Mouse (Mus musculus) lung, embryonic 16.5 days (tissue): ENCODE data around the gene Tmem267. TPM values are rescaled to one million over a fixed set of nuclear protein-coding genes. Genes with fewer than 3 reads are reported as not detected.

Experiments
- ATAC-seq: fragments of 200-750 bp; cut with Nextera tagmentation; 2 replicates; pipeline ENCODE4 v1.8.0; 2017; ENCODE audit warnings: low read depth, mild to moderate bottlenecking, moderate library complexity
- H3K27ac ChIP-seq: fragments of 300-500 bp; sonication (generic); 2 replicates; pipeline ENCODE4 v1.5.1; 2014; ENCODE audit warnings: mild to moderate bottlenecking, control low read depth, low read length
- H3K27me3 ChIP-seq: fragments of 300-500 bp; sonication (generic); 2 replicates; pipeline ENCODE4 v1.6.1; 2014; ENCODE audit warnings: low read depth, low read length, mixed read lengths; ENCODE audit not compliant: control insufficient read depth, insufficient read depth
- H3K36me3 ChIP-seq: fragments of 300-500 bp; sonication (generic); 2 replicates; pipeline ENCODE4 v1.6.1; 2014; ENCODE audit warnings: low read length; ENCODE audit not compliant: control insufficient read depth, insufficient read depth
- H3K4me1 ChIP-seq: fragments of 300-500 bp; sonication (generic); replicated peaks from 2 replicates; pipeline ENCODE4 v1.6.1; 2014; ENCODE audit warnings: low read length, mixed read lengths; ENCODE audit not compliant: control insufficient read depth, insufficient read depth
- H3K4me2 ChIP-seq: fragments of 300-500 bp; sonication (generic); 2 replicates; pipeline ENCODE4 v1.6.1; 2014; ENCODE audit warnings: low read depth, low read length, control low read depth
- H3K4me3 ChIP-seq: fragments of 300-500 bp; sonication (generic); 2 replicates; pipeline ENCODE4 v1.5.1; 2014; ENCODE audit warnings: mild to moderate bottlenecking, low read length, control low read depth
- H3K9ac ChIP-seq: fragments of 300-500 bp; sonication (generic); 2 replicates; pipeline ENCODE4 v1.6.1; 2014; ENCODE audit warnings: low read length, control low read depth
- H3K9me3 ChIP-seq: fragments of 300-500 bp; sonication (generic); 2 replicates; pipeline ENCODE4 v1.6.1; 2016; ENCODE audit warnings: low read length; ENCODE audit not compliant: control insufficient read depth
- WGBS: fragments of 180-500 bp; shearing (Covaris S2); extraction: QIAGEN DNeasy Blood & Tissue Kit; methylation state at CpG from one replicate; pipeline ENCODE4 v1.1.7; 2014; 5-methylcytosine and 5-hydroxymethylcytosine counted together
- polyA plus RNA-seq: library from polyadenylated mRNA; unstranded; fragments of >200 nt; fragmentation: Nextera tagmentation; extraction: Ambion mirVana; gene quantifications from 2 replicates; pipeline ENCODE4 v1.2.1, GENCODE M21; 2015

Tmem267 gene
- polyA plus RNA-seq, 1 experiment from 2014 or later: 0.79 TPM

DNA sequence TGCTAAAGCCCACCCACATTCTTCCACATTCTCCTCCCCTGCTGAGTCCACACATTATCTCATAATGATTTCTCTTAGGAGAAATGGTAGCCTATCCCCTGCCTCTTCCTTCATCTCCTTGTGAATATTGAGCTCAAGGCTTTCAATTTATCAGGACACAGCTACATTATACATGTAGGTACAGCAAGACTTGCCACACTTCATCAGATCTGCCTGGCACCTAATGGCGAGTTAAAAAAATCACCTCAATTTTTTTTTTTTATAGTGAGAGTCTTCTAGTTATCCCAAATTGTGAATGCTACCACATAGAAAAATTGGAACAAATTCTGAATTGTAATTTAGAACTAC is 161.8 kb downstream of the Tmem267 start:
- Histone ChIP-seq H3K4me3 (no peak overlapping the region), H3K27ac (no peak overlapping the region), H3K4me2 (no peak overlapping the region), H3K9ac (no peak overlapping the region), H3K9me3 (no peaks in the 10 kb centered on the region), H3K36me3 (no peaks in the 10 kb centered on the region), H3K27me3 (no peaks in the 10 kb centered on the region), H3K4me1 (peaks cover 3% of the 10 kb centered on the region; the same call in 1 of the 2 replicates)
- 76% methylated on average over 1 of the region's 1 CpGs for WGBS
- no peak for ATAC-seq

DNA sequence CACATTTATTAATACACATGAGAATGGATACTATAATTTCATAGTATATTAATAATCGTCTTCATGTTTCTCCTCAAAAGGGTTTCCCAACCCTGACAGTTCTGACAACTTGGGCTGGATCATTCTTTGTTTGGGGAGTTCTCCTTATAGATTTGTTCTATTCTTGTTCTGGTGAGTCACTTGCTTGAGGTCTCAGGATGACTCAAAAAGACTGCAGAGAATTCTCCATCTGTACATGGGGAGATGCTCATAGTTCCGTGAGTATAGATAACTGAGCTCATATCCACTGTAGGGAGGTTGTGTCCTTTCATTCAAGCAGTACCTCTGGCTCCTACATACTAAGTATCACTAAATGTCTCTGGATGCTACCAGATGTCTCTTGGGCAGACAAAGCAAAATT is 166.9 kb downstream of the Tmem267 start:
- no peak for ATAC-seq
- WGBS: 89% methylated on average over 2 of the region's 2 CpGs
- Histone ChIP-seq H3K27me3 (no peaks in the 10 kb centered on the region), H3K27ac (no peak overlapping the region), H3K4me3 (no peak overlapping the region), H3K9me3 (no peaks in the 10 kb centered on the region), H3K36me3 (no peaks in the 10 kb centered on the region), H3K9ac (no peak overlapping the region), H3K4me2 (no peak overlapping the region), H3K4me1 (peaks cover 3% of the 10 kb centered on the region; the same call in 1 of the 2 replicates)

DNA sequence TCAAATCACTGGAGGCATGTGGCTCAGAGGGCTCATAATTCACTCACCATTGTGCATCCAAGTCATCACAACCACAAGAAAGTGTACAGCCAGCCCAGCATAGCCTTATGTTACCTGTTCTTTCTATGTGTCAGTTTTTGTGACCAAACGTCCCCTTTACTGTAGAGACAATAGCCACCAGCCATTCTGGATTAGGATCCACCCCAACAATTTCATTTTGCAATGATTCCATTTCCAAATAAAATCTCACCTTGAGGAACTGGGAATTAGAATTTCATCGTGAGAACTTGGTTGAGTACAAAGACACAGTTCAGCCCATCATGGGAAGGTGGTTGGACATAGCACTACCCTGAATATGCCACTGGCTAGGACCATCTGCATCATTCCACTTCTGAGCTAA is 168.4 kb downstream of the Tmem267 start:
- Histone ChIP-seq H3K9me3 (no peaks in the 10 kb centered on the region), H3K4me1 (peaks cover 3% of the 10 kb centered on the region; the same call in 1 of the 2 replicates), H3K27ac (no peak overlapping the region), H3K4me2 (no peak overlapping the region), H3K36me3 (no peaks in the 10 kb centered on the region), H3K4me3 (no peak overlapping the region), H3K27me3 (no peaks in the 10 kb centered on the region), H3K9ac (no peak overlapping the region)
- 76% methylated on average over 2 of the region's 2 CpGs for WGBS
- no peak for ATAC-seq

DNA sequence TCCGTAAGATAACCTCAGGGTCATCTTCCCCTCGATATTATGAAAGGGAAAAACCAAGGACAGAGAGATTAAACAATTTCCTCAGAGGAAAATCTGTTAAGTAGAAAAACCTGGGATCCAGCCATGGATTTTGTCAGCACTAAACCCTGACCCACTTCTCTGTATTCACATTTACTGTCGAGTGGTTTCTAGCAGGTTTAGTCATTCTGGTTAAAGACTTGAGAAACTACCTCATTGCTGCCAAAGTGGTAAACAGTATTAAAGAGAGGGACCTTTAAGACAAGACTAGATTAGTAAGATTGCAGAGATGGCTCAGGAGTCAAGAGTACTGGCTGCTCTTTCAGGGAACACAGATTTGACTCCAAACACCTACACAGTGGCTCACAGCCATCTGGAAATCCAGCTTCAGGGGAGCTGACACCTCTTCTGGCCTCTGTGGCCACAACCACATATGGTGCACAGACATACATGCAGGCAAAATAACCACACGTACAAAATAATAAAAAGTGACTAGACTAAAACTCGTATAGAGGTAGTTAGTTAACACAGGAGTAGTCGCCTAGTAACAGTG is 169.1 kb downstream of the Tmem267 start:
- no peak overlapping the region for H3K4me2 ChIP-seq
- H3K27ac ChIP-seq: no peak overlapping the region
- H3K27me3 ChIP-seq: no peaks in the 10 kb centered on the region
- 71% methylated on average over 6 of the region's 6 CpGs for WGBS
- peaks cover 3% of the 10 kb centered on the region; the same call in 1 of the 2 replicates for H3K4me1 ChIP-seq
- no peaks in the 10 kb centered on the region for H3K9me3 ChIP-seq
- H3K9ac ChIP-seq: no peak overlapping the region
- no peak for ATAC-seq
- H3K36me3 ChIP-seq: no peaks in the 10 kb centered on the region
- H3K4me3 ChIP-seq: no peak overlapping the region

Other genes starting within 250 kb of the Tmem267 start
- gene Paip1, start 59.4 kb upstream of the Tmem267 start, polyA plus RNA-seq: 64.0 and 82.9 TPM in 2 replicates
- 56.9 and 62.2 TPM in 2 replicates for gene 4833420G17Rik, start 25.3 kb upstream of the Tmem267 start, polyA plus RNA-seq
- gene 3110070M22Rik, start 344 bp downstream of the Tmem267 start, polyA plus RNA-seq: 0.75 and 1.6 TPM in 2 replicates
- gene Ccl28, start 135.8 kb downstream of the Tmem267 start, polyA plus RNA-seq: 0.06 and 0.23 TPM in 2 replicates
- gene Hmgcs1, start 202.3 kb downstream of the Tmem267 start, polyA plus RNA-seq: 89.4 and 99.0 TPM in 2 replicates